Mouse (Mus musculus): ENCODE results near the gene Zcchc7. TPM values are rescaled to one million over a fixed set of nuclear protein-coding genes. Genes with fewer than 3 reads are reported as not detected.
A peak's percentile ranks its signal among the peaks of the same experiment; 100 is the strongest.

The Zcchc7 gene
- polyA plus RNA-seq, 1 experiment = 3.5 TPM

DNA sequence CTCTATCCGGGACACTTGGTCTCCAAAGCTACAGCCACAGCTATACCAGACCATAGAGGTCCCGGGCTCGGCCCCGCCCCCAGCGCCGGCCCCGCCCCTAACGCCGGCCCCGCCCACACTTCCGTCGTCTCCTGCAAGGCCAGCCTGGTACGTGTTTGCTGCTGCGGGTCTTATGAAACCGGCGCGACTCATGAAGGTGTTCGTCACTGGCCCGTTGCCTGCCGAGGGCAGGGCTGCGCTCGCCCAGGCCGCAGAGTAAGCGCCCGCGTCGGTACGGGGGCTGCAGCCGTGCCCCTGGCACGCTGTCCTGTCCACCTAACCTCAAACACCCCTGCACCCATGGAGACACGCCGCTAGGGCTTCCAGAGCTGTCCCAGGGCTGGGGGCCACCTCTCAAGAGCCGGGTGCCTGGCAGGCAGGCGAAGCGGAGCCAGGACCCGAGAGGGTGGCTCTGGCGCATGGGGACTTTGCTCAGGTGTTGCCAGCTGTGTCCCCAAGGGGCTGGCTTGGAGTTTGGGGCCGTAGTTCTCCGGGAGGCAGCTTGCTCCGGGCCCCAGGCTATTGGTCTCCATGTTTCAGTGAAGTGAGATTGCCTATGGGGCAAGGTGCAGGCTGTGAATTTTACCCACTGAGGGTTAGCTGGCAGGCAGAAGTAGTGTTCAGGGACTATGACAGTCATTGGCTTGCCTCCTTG is 225.8 kb downstream of the Zcchc7 start, which contains the start of gene Grhpr:
TSS of gene Grhpr (plus strand) at position 116 of the 694 bp plus-strand sequence.
- 1% methylated on average over 40 of the region's 40 CpGs for WGBS
- TF ChIP-seq POLR2A (IDR thresholded peaks at IDR 0.05; ENCODE audit: low read depth, low read length) (peak; percentile 54), CTCF (IDR thresholded peaks at IDR 0.05; ENCODE audit: extremely low read depth, insufficient read length, insufficient replicate concordance, low read depth, low read length) (peak; percentile 30; the same call in 1 of the 2 replicates)
- peak within 1 kb of the TSS; percentile 87 for H3K4me3 ChIP-seq (ENCODE audit: low read depth, low read length)

More for the DNA sequence above, 225.8 kb downstream of the Zcchc7 start, which contains the start of gene Grhpr:
- H3K27ac ChIP-seq (ENCODE audit: insufficient read depth, low read depth, low read length) = peak within 1 kb of the TSS; percentile 85
- peaks cover 1% of the 10 kb centered on the region; the same call in 1 of the 2 replicates for H3K36me3 ChIP-seq (ENCODE audit: control insufficient read depth, insufficient read depth, low read length)
- no peaks in the 10 kb centered on the region for H3K27me3 ChIP-seq (ENCODE audit: control insufficient read depth, insufficient read depth, low read length)
- peaks cover 7% of the 10 kb centered on the region for H3K4me1 ChIP-seq (ENCODE audit: control insufficient read depth, insufficient read depth, insufficient read length, low read length)

Other genes starting within 250 kb of the Zcchc7 start
- gene Pax5, start 45.4 kb upstream of the Zcchc7 start, polyA plus RNA-seq (2012; rRNA removed) = 1.2 and 6.3 TPM in 2 replicates
- 32.6 and 32.9 TPM in 2 replicates for gene Grhpr, start 225.5 kb downstream of the Zcchc7 start, polyA plus RNA-seq (2012; rRNA removed)

Measured in small intestine, adult 2 months (tissue).